Mouse (Mus musculus): Measurements from ENCODE around the gene Slc5a4a.

Slc5a4a gene

DNA sequence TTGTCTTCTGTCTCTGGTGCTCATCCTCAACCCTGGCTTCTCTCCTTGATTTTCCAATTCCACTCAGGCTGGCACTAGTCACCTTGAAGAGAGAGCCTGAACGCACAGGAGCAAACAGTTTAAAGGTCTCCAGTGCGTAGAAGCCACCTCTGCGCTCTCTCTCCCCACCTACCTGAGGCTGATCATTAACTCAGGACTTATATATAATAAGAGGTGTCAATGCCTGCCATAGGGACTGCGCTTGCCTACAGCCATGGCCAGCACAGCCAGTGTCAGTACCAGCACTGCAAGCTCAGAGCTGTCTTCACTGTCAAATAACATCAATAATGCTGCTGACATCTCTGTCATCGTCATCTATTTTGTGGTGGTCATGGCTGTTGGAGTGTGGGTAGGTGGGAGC lies at the start of gene Slc5a4a:
Gene Slc5a4a, plus strand, starts transcription at position 174 of the 400 bp plus-strand sequence.
- no peak for DNase-seq (ENCODE audit: low spot score)

DNA sequence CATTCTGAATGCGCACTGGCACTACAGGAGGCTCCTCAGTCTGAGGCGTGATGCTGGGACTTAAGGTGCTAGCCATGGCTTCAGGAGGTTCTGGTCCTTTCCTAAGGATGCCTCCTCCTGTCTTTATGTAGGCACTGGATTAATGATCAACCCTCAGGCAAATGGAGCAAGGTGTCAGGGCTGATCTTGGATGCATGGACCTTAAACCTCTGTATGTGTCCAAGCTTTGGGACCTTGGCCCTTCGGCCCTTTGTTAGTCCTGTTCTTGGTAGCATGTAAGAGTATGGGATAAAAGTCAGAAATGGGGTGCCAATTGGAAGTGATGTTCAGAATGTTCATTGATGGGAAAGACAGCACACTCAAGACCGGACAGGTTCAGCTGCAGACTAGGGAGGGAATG lies 36.4 kb upstream of the Slc5a4a start, which contains the start of gene Slc5a4b:
Gene Slc5a4b, minus strand, starts transcription at position 101 of the 400 bp plus-strand sequence.
- no peak for DNase-seq (ENCODE audit: low spot score)

DNA sequence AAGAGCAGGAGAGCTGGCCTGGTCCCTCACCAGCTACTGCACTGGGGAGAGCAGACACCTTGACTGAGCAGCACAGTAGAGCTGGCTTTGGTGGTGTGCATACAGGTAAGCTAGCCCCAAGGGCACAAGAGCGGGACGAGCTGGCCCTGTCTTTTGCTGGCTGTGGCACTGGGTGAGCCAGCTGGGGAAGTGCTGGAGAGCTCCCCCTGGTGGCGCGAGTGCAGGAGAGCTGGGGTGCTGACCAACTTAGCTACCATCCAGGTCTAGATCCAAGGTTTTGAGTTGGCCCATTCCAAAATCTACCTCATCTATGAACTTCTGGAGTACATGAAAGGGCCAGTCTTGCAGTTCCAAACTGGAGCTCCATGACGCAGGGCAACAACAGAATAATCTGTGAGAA lies 29.3 kb upstream of the Slc5a4a start:
- peak; percentile 42 for DNase-seq (ENCODE audit: low spot score)

DNA sequence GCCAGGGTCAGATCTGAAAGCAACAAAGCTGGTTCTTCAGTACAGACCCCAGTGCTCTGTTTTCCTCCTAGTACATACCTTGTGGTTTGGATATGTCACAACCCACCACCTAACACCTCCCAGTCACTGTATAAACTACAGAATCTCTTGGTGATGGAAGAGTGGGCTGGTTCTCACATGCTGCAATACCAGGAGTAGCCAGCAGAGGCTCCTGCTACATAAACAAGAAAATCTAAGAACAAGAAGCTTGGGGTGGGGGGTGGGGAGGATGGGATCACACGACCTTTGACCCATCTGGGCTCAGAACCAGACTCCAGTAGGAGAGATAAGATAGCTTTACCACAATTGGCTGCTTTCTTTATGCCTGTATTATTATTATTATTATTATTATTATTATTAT lies 28.5 kb upstream of the Slc5a4a start:
- peak; percentile 32 for DNase-seq (ENCODE audit: low spot score)

DNA sequence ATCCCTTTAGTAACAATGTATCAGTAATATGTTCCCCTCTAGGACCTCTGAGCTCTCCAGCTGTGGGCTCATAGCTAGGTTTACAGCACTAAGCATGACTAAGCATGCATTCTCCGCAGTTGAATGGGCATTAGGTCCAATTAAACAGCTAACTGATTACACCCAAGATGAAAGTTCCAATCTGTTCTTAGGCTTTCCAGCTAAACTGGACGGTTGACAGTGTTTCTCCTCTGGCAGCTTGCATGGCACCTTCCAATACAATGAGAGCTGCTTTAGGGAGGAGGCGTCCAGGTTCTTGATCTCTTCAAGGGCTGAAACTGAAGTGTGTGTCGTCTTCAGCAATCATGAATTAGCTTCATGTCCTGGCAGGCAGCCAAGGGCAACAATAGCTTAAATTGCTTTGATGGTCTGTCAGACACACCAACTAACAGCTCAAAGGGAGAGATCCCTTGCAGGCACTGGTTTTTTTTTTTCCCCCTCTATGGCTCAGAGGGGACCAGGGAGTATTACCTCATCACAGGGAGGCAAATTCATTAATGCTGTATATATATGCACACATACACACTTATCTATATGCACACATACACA lies 27.0 kb upstream of the Slc5a4a start:
- DNase-seq (ENCODE audit: low spot score) = no peak

DNA sequence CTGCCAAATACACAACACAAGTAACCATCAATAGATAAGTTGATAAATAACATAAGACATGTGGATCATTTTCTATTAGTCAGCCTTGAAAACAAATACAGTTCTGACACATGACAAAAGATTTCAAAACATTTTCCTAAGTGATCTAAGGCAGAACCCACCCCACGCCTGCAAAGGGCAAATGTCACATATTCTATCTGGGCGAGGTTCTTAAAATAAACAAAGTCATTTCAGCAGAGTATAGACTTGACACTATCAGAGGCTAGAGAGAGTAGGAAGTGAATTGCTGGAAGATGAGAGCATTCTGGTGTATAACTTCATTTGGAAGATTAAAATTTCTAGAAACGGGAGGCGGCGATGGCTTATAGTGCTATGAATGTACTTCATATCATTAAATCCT lies 25.8 kb upstream of the Slc5a4a start:
- DNase-seq (ENCODE audit: low spot score) = no peak

DNA sequence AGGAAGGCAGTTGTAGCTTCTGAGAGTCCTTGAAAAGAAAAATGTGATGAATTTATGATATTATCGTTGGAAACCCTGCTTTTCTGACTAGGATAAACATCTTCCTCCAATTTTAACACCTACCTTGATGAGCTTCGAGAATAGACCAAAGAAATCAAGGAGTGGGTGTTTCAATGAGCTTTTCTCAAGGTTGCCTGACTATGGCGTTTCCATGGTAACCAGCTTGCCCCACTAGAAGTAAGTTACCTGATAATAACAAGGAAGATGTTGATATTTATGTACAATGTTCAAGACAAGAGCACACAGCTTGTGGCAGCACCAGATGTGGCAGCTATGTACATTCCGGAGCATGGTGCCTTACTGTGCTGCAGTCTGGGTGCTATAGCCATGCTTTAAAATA lies 14.7 kb upstream of the Slc5a4a start:
- DNase-seq (ENCODE audit: low spot score) = no peak

DNA sequence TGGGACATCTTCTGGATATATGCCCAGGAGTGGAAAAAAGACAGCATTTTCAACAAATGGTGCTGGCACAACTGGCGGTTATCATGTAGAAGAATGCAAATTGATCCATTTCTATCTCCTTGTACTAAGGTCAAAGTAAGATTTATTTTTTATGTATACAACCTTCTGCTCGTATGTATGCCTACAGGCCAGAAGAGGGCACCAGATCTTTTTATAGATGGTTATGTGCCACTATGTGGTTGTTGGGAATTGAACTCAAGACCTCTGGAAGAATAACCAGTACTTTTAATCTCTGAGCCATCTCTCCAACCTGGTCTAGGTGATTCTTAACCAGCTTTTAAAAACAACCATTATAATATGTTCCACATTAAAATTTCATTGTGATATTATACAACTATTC lies 10.9 kb upstream of the Slc5a4a start:
- DNase-seq (ENCODE audit: low spot score) = no peak

DNA sequence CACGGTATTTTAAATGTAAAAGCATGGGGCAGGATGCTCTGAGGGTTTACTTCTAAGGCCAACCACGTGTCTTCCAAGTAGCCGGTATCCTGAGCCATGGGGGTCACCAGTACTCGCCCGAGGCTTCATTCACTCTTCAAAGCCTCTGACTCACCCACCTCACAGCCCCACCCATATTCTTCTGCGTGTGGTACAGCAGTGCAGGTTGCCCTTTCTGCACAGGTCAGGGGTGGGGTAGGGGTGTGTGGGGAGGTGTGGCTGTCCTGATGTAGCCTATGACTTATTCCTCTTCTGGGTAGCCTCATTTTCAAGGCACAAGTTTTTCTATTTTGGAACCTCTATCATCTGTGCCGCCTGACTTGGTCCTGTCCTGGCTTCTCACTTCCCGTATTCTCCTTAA lies 405 bp upstream of the Slc5a4a start:
- no peak for DNase-seq (ENCODE audit: low spot score)

DNA sequence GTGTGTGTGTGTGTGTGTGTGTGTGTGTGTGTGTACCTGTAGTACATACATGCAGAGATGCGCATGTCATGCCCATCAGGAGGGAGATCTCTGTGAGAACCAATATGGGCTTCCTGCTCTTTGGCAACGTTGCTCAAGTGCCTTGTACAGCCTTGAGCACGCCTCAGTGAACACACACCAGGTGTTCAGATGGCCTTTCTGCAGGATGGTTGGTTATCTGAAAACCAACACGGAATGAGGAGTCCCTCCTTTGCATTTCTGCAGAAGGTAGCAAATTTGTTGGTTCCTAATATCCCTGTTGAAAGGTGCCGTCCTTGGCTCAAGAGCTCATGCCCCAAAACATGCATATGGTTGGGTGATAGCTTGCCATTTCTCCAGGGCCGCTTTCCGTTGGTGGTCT lies 8.7 kb downstream of the Slc5a4a start:
- DNase-seq (ENCODE audit: low spot score) = no peak

DNA sequence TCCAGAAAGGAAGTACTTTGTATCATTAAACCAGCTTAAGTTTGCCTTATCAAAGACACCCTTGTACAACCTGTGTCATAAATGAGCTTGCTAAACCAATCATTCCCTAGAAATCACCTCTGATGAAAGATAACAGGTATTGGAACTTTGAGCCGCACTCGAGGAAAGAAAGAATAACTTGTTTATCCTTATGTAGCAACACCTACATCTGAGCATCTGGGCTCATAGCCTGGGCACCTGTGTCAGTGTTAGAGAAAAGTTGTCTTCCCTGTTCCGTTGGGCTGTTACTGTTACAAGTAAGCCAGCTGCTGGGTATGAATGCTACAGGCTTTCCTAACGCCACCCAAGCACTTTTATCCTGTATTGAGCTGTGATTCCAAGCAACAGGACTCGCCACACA lies 10.3 kb downstream of the Slc5a4a start:
- DNase-seq (ENCODE audit: low spot score) = no peak

DNA sequence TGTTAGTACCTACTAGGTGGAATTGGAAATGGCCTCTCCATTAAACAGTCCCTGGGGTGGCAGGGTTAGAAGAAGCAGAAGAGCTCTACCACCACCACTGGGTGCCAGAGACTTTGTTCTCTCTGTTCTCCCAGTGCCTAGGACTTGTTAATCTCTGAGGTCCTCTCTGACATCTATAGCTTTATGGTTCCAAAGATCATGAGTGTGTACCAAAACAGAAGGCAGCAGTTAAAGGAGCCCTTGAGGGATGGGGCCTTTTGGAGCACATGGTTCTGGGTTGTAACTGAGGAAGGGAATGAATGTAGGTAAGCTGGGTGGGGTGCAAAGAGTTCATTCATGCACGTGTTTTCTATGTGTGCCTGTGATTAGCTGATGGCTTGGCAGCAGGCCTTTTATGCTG lies 10.8 kb downstream of the Slc5a4a start:
- no peak for DNase-seq (ENCODE audit: low spot score)

DNA sequence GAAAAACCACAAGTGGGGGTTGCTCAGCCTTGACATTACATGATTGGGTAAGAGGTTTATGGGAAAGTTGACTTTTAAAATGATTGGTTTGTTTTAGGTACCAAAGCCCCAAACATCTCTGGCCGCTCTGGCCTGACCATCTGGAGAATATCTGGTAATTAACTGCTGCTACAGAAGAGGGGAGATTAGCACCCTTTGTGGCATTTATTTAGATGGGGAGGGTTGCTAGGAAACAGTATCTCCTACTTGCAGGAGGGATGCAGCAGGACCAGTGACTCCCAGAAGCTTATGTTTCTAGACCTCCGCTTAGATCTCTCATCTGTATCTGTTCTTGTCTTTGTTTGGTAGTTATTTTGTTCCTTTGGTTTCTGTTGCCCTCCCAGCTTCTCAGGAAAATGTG lies 27.6 kb downstream of the Slc5a4a start:
- DNase-seq (ENCODE audit: low spot score) = no peak

DNA sequence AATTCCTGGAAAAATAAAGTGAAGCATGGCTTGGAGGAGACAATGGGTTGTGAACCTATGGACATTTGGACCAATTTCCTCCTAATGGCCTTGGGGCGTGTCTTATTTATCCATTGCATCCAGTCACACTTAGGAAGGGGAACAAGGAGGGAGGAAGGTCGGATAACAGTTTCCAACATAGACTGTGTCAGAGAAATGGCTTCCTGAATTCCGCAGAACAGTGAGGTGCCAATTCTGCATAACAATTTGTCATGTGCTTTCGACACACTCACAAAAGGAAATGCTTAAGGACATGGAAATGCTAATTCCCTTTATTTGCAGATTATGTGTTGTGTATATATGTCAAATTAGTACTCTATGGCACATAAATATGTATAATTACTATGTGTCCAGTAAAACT lies 38.0 kb downstream of the Slc5a4a start:
- no peak for DNase-seq (ENCODE audit: low spot score)

DNA sequence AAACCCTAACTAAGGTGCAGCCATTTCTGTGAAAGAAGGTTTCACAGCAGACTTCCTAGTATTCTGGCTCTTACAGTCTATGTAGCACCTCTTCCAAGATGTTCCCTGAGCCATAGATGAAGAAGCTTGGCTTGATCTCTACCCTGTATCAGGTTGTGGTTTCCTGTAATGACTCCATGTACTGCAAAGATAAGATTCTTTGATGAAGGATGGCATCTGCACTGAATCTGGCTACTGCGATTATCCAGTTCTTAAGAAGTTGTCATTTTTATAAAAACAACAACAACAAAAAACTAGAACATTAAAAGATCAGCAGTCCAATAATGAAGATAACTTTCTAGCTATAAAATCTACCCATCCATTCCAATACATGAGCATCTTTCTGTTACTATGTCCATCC lies 40.8 kb downstream of the Slc5a4a start:
- no peak for DNase-seq (ENCODE audit: low spot score)

DNA sequence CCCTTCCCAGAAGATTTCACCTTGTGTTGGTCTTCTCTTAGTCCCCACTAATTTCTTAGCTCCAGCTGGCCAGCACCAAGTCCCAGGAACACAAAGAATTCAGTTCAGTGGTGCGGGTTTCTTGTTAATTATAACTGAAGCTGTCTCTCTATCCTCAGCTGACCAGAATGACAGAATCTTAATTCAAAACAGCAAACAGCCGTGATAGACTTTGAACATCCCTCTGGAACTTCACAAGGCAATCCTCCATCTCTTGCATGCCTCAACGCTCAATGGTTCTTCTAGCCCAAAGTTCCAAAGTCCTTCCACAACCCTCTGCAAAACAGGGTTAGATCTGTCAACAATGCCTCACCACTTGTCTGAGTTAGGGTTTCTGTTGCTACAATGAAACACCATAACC lies 54.2 kb downstream of the Slc5a4a start:
- no peak for DNase-seq (ENCODE audit: low spot score)

DNA sequence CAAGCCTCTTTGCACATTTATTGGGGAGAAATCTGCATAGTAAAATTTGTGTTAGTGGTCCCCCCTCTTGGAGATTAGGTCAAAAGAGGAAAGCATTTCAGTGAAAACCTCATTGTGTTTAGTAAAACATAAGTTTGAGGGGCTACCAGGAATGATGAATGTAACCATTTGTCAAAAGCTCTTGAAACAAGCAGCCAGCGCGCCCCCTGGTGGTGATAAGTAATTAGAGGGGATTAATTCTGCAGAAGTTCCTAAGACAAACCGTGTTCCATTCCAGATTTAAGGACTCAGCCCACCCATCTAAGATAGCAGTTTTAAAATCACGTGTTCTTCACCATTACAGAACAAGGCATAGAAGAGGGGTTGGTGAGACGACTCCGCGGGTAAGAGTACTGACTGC lies 54.7 kb downstream of the Slc5a4a start:
- DNase-seq (ENCODE audit: low spot score) = peak; percentile 64

DNA sequence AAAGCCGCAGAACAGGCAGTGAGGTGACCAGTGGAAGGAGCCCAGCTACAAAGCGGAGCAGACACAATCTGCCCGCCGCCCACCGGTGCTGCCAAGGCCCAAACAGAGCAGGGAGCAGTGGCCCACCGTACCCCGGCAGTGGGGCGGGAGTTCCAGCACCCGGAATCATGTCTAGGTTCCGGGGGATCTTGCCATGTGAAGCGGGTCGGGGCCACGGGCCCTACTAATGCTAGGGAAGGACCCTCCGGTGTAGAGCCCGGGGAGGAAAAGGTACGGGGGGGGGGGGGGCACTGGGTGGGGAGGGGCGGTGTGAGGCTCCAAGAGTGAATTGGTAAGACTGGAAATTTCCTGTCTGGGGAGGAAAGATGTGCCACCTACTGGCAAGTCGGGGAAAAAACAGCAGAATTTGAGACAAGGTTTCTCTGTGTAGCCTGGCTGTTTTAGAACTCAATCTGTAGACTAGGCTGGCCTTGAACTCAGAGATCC lies 56.6 kb downstream of the Slc5a4a start:
- DNase-seq (ENCODE audit: low spot score) = no peak

DNA sequence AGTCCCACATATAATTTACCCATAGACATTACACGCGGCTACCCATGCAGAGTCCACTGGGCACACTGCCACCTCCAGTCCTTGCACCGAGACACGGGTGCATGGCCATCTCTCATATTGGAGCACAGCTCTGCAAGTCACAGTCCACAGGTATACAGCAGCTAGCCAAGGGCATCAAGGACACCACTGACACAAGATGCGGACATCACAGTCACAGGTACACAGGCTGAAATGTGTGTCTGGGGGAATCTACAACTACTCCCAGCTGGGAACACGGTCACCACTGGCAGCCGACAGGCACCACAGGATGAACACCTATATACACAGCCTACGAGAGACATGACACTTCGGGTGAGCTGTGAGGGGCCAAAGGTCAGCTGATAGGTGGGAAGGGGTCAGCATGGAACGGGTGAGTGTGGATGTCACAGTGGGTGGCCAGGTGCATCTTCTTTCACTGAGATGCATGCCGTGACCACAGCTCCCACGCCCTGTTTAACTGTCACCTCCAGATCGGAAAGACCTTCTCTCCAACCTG lies 60.1 kb downstream of the Slc5a4a start:
- no peak for DNase-seq (ENCODE audit: low spot score)

DNA sequence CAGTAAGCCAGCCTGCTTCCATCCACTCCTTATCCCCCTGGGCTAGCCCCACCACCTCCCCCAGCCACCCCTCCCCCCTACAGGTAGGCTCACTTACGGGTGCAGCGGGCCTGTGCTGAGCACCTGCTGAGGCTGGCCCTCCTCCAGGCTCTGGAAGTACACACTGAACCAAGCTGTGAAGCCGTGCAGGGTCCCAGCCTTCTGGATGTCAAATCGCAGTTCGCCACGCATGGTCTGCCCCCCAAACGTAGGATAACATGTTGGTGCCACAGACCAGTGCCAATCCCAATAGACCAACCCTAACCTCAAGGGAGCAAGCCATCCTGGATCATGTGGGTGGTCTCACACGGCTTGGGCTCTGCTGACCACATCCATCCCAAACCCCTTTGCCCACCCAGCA lies 62.0 kb downstream of the Slc5a4a start:
- no peak for DNase-seq (ENCODE audit: low spot score)

DNA sequence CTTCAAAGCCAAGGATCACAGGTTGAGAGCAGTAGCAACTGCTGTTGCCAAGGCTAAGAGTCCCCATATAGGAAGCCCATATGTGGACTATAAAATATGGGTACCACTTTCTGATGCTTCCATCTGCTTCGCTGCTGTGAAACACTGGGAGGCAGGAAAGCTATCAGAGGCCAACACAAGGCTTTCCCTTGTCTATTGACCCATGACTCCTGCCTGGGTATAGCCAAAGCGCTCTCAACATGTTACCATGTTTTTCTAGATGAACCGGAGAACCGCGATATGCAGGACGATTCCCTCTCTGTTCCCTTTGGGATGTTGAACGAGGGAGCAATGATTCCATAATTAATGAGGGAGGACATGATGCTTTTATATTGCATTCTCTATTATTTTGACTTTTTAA lies 63.6 kb downstream of the Slc5a4a start:
- no peak for DNase-seq (ENCODE audit: low spot score)

DNA sequence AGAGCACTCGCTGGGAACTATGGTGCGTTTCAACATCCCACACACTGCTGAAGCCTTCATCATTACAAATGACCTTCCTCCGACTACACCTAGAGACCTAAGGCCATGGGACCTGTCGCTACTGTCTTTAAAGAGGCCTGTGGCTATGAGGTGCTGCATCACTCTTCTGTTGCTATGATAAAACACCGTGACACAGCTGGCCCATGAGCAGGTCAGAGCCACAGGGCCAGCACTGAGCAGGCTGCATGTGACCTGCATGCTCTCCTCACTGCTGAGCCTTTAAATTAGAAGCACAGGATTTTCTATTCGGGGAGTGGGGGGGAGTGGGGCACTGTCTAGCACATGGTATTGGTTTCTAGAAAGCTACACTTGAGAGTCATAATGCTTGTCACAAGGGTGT lies 64.9 kb downstream of the Slc5a4a start:
- DNase-seq (ENCODE audit: low spot score) = no peak

DNA sequence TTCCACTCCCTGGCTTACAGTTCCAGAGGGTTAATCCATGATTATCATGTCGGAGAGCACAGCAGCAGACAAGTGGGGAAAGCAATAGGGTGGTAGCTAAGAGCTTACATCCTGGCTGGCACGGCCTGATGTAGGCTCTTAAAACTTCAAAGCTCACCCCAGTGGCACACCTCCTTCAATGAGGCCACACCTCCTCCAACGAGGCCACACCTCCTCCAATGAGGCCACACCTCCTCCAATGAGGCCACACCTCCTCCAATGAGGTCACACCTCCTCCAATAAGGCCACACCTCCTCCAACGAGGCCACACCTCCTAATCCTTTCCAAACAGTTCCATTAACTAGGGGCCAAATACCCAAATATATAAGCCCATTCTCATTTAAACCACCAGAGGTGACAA lies 66.9 kb downstream of the Slc5a4a start:
- DNase-seq (ENCODE audit: low spot score) = no peak

DNA sequence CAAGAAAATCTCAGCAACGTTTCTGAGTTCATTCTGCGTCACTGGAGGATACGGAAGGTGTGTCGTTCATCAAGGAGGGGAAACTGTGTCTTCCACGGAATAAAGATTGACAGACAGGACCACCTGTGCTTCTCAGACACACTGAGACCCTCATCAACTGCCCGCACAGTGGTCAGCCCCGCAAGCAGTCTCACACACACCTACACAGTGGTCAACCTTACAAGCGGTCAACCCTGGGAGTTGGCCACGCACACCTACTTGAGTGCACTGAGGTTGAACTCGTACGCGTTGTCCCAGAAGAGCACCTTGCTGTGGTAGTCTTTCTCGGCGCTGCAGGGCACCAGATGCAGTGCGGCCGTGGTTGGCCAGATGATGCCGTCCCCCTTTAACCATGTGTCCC lies 69.8 kb downstream of the Slc5a4a start:
- no peak for DNase-seq (ENCODE audit: low spot score)
